Mouse (Mus musculus): ENCODE data around the gene Spred1.

- TF ChIP-seq CTCF (IDR thresholded peaks at IDR 0.05; ENCODE audit: low read depth) = no peak
- TF ChIP-seq EP300 (optimal IDR thresholded peaks at IDR 0.05) = no peak
Observed at GRCm38 (mm10) chr2:117146026-117146425, 24.9 kb downstream of the Spred1 start.

Data from stomach, postnatal 0 days (tissue).